Mouse (Mus musculus) stomach, embryonic 16.5 days (tissue): ENCODE data around the gene Snca. TPM values are rescaled to one million over a fixed set of nuclear protein-coding genes. Genes with fewer than 3 reads are reported as not detected.

ENCODE experiments used
- ATAC-seq: fragments of 200-750 bp; cut with Nextera tagmentation; 2 replicates; pipeline ENCODE4 v1.8.0; 2017; ENCODE audit warnings: moderate number of reproducible peaks, moderate TSS enrichment; ENCODE audit not compliant: insufficient read depth, low FRiP score
- H3K27ac ChIP-seq: fragments of 300-500 bp; sonication (generic); 2 replicates; pipeline ENCODE4 v1.5.1; 2014; ENCODE audit warnings: low read length
- H3K27me3 ChIP-seq: fragments of 300-500 bp; sonication (generic); 2 replicates; pipeline ENCODE4 v1.6.1; 2014; ENCODE audit warnings: low read length, control low read depth, mixed read lengths; ENCODE audit not compliant: control insufficient read depth, insufficient read depth
- H3K36me3 ChIP-seq: fragments of 300-500 bp; sonication (generic); 2 replicates; pipeline ENCODE4 v1.6.1; 2014; ENCODE audit warnings: low read length; ENCODE audit not compliant: control insufficient read depth, insufficient read depth
- H3K4me1 ChIP-seq: fragments of 300-500 bp; sonication (generic); 2 replicates; pipeline ENCODE4 v1.6.1; 2014; ENCODE audit warnings: low read length, control low read depth, mixed read lengths; ENCODE audit not compliant: control insufficient read depth, insufficient read depth
- H3K4me2 ChIP-seq: fragments of 300-500 bp; sonication (generic); 2 replicates; pipeline ENCODE4 v1.6.1; 2014; ENCODE audit warnings: low read depth, low read length, mixed read lengths
- H3K4me3 ChIP-seq: fragments of 300-500 bp; sonication (generic); replicated peaks from 2 replicates; pipeline ENCODE4 v1.5.1; 2014; ENCODE audit warnings: mild to moderate bottlenecking, low read length
- H3K9ac ChIP-seq: fragments of 300-500 bp; sonication (generic); 2 replicates; pipeline ENCODE4 v1.6.1; 2014; ENCODE audit warnings: low read length
- H3K9me3 ChIP-seq: fragments of 300-500 bp; sonication (generic); replicated peaks from 2 replicates; pipeline ENCODE4 v1.6.1; 2016; ENCODE audit warnings: low read length, control low read depth; ENCODE audit not compliant: control insufficient read depth
- WGBS: fragments of 180-500 bp; shearing (Covaris S2); extraction: QIAGEN DNeasy Blood & Tissue Kit; methylation state at CpG from one replicate; pipeline ENCODE4 v1.1.7; 2014; 5-methylcytosine and 5-hydroxymethylcytosine counted together
- polyA plus RNA-seq: library from polyadenylated mRNA; unstranded; fragments of >200 nt; fragmentation: Nextera tagmentation; extraction: Ambion mirVana; gene quantifications from 2 replicates; pipeline ENCODE4 v1.2.1, GENCODE M21; 2015

Gene Snca
- polyA plus RNA-seq, 1 experiment from 2014 or later: 42.0 TPM

- Histone ChIP-seq H3K9me3 (no peaks in the 10 kb centered on the region), H3K27me3 (no peaks in the 10 kb centered on the region), H3K4me1 (no peaks in the 10 kb centered on the region), H3K4me2 (no peak overlapping the region), H3K27ac (no peak overlapping the region), H3K36me3 (no peaks in the 10 kb centered on the region), H3K4me3 (no peak overlapping the region), H3K9ac (no peak overlapping the region)
- ATAC-seq: no peak
- 94% methylated on average over 1 of the region's 1 CpGs for WGBS
Measured at GRCm38 (mm10) chr6:60798266-60798665, 31.4 kb downstream of the Snca start.

- H3K27me3 ChIP-seq: no peaks in the 10 kb centered on the region
- H3K9ac ChIP-seq: no peak overlapping the region
- WGBS: 51% methylated on average over 3 of the region's 3 CpGs
- H3K4me1 ChIP-seq: no peaks in the 10 kb centered on the region
- no peaks in the 10 kb centered on the region for H3K36me3 ChIP-seq
- H3K4me2 ChIP-seq: no peak overlapping the region
- no peaks in the 10 kb centered on the region for H3K9me3 ChIP-seq
- no peak for ATAC-seq
- no peak overlapping the region for H3K27ac ChIP-seq
- H3K4me3 ChIP-seq: no peak overlapping the region
Measured at GRCm38 (mm10) chr6:60793659-60794365, 35.8 kb downstream of the Snca start.

- Histone ChIP-seq H3K9ac (no peak overlapping the region), H3K27me3 (no peaks in the 10 kb centered on the region), H3K4me2 (no peak overlapping the region), H3K27ac (no peak overlapping the region), H3K4me3 (no peak overlapping the region), H3K4me1 (no peaks in the 10 kb centered on the region), H3K36me3 (no peaks in the 10 kb centered on the region), H3K9me3 (no peaks in the 10 kb centered on the region)
- 81% methylated on average over 1 of the region's 1 CpGs for WGBS
- ATAC-seq: no peak
Measured at GRCm38 (mm10) chr6:60786955-60787354, 42.7 kb downstream of the Snca start.

GRCm38 (mm10) chr6:60771899-60772298 is 57.8 kb downstream of the Snca start:
- H3K4me2 ChIP-seq: no peak overlapping the region
- 59% methylated on average over 1 of the region's 1 CpGs for WGBS
- no peaks in the 10 kb centered on the region for H3K9me3 ChIP-seq
- H3K27me3 ChIP-seq: no peaks in the 10 kb centered on the region
- no peak overlapping the region for H3K4me3 ChIP-seq
- no peaks in the 10 kb centered on the region for H3K4me1 ChIP-seq
- H3K9ac ChIP-seq: no peak overlapping the region
- no peak overlapping the region for H3K27ac ChIP-seq
- H3K36me3 ChIP-seq: no peaks in the 10 kb centered on the region
- ATAC-seq: no peak

DNA sequence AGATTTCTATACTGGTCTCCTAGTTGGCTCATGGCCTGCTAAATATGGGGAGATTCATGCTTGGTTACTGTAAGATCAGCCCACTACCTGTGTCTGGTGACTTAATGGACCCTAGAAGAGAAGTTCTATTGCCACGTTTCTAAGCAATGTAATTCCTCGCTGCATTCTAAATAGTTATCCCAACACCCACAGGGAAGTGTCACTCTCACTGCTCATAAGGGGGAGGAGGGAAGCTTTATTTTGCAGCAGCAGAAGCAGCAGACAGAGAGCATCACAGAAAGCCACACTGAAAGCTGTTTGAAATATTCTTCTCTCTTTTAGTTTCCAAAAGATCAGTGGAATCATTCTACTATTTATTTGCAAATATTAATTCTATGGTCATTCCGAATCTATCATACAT is 64.0 kb downstream of the Snca start:
- Histone ChIP-seq H3K36me3 (no peaks in the 10 kb centered on the region), H3K4me2 (no peak overlapping the region), H3K27me3 (no peaks in the 10 kb centered on the region), H3K4me1 (no peaks in the 10 kb centered on the region), H3K9ac (no peak overlapping the region), H3K27ac (no peak overlapping the region), H3K4me3 (no peak overlapping the region), H3K9me3 (no peaks in the 10 kb centered on the region)
- 81% methylated on average over 3 of the region's 3 CpGs for WGBS
- ATAC-seq: no peak

DNA sequence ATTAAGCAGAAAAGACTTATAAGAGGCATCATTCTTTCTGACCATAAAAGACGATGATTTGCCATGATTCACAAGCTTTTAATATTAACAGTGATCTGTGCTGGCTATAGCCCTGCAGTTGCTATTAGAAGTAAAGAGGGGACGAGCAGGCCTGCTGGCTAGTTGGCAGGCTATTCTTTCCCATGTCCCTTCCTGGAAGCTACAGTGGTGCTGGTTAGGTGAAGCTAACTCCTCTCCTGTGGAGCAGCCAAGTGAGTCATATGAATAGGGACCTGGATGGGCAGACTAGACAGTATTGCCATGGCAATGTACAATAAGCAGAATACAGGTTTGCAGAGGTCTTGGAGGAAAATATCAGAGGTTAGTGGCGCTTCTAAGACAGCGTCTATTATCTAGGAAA is 66.8 kb downstream of the Snca start:
- ATAC-seq: no peak
- Histone ChIP-seq H3K9ac (no peak overlapping the region), H3K4me1 (no peaks in the 10 kb centered on the region), H3K4me3 (no peak overlapping the region), H3K27me3 (no peaks in the 10 kb centered on the region), H3K36me3 (no peaks in the 10 kb centered on the region), H3K4me2 (no peak overlapping the region), H3K27ac (no peak overlapping the region), H3K9me3 (no peaks in the 10 kb centered on the region)
- 89% methylated on average over 4 of the region's 4 CpGs for WGBS

- Histone ChIP-seq H3K9me3 (no peaks in the 10 kb centered on the region), H3K27ac (no peak overlapping the region), H3K4me2 (no peak overlapping the region), H3K9ac (no peak overlapping the region), H3K4me1 (no peaks in the 10 kb centered on the region), H3K36me3 (no peaks in the 10 kb centered on the region), H3K4me3 (no peak overlapping the region), H3K27me3 (no peaks in the 10 kb centered on the region)
- ATAC-seq: no peak
- 42% methylated on average over 2 of the region's 2 CpGs for WGBS
Measured at GRCm38 (mm10) chr6:60761710-60762109, 67.9 kb downstream of the Snca start.

DNA sequence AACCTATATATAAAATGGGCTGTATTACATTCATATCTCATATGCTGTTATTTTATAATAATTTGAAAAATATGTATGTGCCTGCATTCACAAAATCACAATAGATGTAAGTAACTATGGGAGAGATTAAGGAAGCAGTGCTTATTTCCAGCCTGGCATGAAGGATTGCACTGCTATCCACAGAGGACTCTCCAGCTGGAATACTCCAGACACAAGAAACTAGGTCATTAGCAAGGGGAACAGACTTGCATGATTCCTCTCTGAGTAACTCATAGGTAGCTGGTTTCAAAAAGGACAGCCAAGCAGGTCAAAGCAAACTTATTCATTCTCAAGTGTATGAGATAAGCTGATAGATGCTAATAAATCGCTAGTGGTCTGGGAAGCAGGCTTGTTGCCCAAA is 74.7 kb downstream of the Snca start:
- no peaks in the 10 kb centered on the region for H3K4me1 ChIP-seq
- no peak for ATAC-seq
- no peak overlapping the region for H3K4me3 ChIP-seq
- no peaks in the 10 kb centered on the region for H3K36me3 ChIP-seq
- WGBS: 93% methylated on average over 1 of the region's 1 CpGs
- no peak overlapping the region for H3K27ac ChIP-seq
- H3K27me3 ChIP-seq: no peaks in the 10 kb centered on the region
- H3K9me3 ChIP-seq: no peaks in the 10 kb centered on the region
- H3K9ac ChIP-seq: no peak overlapping the region
- no peak overlapping the region for H3K4me2 ChIP-seq

GRCm38 (mm10) chr6:60745965-60746364 is 83.7 kb downstream of the Snca start:
- Histone ChIP-seq H3K9ac (no peak overlapping the region), H3K27ac (no peak overlapping the region), H3K4me3 (no peak overlapping the region), H3K4me2 (no peak overlapping the region), H3K27me3 (no peaks in the 10 kb centered on the region), H3K9me3 (no peaks in the 10 kb centered on the region), H3K36me3 (no peaks in the 10 kb centered on the region), H3K4me1 (no peaks in the 10 kb centered on the region)
- ATAC-seq: no peak
